Mouse (Mus musculus): Measurements from ENCODE around the gene Bloc1s3.

DNA sequence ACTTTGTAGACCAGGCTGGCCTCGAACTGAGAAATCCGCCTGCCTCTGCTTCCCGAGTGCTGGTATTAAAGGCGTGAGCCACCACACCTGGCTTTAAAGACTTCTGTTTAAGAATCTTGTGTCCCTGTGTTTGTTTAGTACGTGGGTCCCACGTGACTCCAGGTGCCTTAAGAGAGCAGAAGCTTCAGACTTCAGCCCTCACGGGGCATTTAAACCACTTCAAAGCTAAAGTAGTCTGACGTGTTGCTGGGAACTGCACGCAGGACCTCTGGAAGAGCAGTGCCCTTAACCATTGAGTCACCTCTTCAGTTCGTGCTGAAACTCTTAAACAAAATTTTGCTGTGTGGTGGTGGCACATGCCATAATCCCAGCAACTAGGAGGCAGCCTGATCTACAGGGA lies 41.2 kb upstream of the Bloc1s3 start:
- TF ChIP-seq CTCF (IDR thresholded peaks at IDR 0.05; ENCODE audit: low read depth, low read length) (no peak), GATA1 (IDR thresholded peaks at IDR 0.05; ENCODE audit: borderline replicate concordance, low read length) (no peak), TAL1 (conservative IDR thresholded peaks at IDR 0.05; ENCODE audit: low read depth, low read length) (no peak)
